Comparison of ENCODE assay signal across 8 mouse cellular contexts in the genomic region with DNA sequence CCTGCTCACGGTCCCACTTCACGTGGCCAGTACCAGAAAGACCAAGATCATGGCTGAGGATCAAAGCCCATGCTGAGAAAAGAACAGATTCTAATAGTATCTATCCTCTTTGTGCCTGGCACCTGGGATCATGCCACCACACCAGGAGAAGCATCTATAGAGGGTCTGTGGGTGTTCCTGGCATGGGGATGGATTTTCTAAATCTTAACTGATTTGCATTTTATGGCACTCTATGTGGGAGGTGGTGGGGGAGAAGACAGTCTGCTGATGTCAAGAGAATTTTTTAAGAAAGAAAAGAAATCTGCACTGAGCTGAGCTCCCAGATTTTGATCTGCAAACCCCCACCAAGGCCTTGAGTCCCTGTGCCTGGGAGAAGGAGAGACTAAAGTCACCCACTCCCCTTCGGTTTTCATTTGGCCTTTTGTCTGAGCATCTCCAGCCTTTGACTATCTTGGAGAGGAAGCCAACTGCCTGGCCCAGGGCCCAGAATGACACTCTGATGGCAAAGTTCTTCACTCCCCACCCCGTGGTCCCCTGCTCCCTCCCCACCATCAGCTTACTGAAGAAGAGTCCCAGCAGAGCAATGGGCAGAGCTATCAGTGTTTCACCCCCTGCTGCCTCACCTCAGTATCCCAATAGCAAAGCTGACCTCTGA. TPM values are rescaled to one million over a fixed set of nuclear protein-coding genes. Genes with fewer than 3 reads are reported as not detected.
A peak's percentile ranks its signal among the peaks of the same experiment; 100 is the strongest.
DNase-seq lines count a peak whose midpoint lies in the region; ATAC-seq lines count a peak whose summit lies in the region.

No protein-coding gene starts in this region.

- no peak for ATAC-seq in lung, embryonic 15.5 days (ENCODE audit: borderline replicate concordance, extremely low read depth, low FRiP score, low TSS enrichment)
- no peak for ATAC-seq in forebrain, embryonic 14.5 days
- ATAC-seq in activated CD4-positive, CD25-positive, alpha-beta regulatory T cell, adult 4 months = no peak

- H3K4me3 ChIP-seq in lung, embryonic 15.5 days = no peak overlapping the region; the same call in 1 of the 2 replicates
- H3K4me3 ChIP-seq in forebrain, embryonic 14.5 days (ENCODE audit: low read depth, low read length) = no peak overlapping the region

- H3K4me2 ChIP-seq in lung, embryonic 15.5 days = peak overlapping the region; percentile 98
- H3K4me2 ChIP-seq in forebrain, embryonic 14.5 days (ENCODE audit: low read length) = peak overlapping the region; percentile 99; the same call in 1 of the 2 replicates

- H3K36me3 ChIP-seq in lung, embryonic 15.5 days = no peaks in the 10 kb centered on the region
- no peaks in the 10 kb centered on the region for H3K36me3 ChIP-seq in forebrain, embryonic 14.5 days (ENCODE audit: control insufficient read depth, insufficient read depth, low read length)

- H3K4me1 ChIP-seq in lung, embryonic 15.5 days = peaks cover 63% of the 10 kb centered on the region
- H3K4me1 ChIP-seq in forebrain, embryonic 14.5 days (ENCODE audit: control insufficient read depth, insufficient read depth, low read length) = peaks cover 21% of the 10 kb centered on the region; the same call in 1 of the 2 replicates

- DNase-seq in lung, postnatal 36 days = no peak
- DNase-seq in forebrain, embryonic 14.5 days (ENCODE audit: low spot score) = no peak
- peak; percentile 80 for DNase-seq in left cerebral cortex, adult 11 months (ENCODE audit: low spot score)
- peak; percentile 87 for DNase-seq in right cerebral cortex, adult 18-20 months
- no peak for DNase-seq in embryo, embryonic 10 days (ENCODE audit: low spot score)
- no peak for DNase-seq in layer of hippocampus, adult 9-10 months (ENCODE audit: low spot score)

- peak overlapping the region; percentile 48 for H3K27ac ChIP-seq in lung, embryonic 15.5 days
- no peak overlapping the region for H3K27ac ChIP-seq in forebrain, embryonic 14.5 days (ENCODE audit: low read depth, low read length)

- H3K9me3 ChIP-seq in lung, embryonic 15.5 days = no peaks in the 10 kb centered on the region
- H3K9me3 ChIP-seq in forebrain, embryonic 14.5 days (replicated peaks; ENCODE audit: control insufficient read depth, low read length) = no peaks in the 10 kb centered on the region

- H3K27me3 ChIP-seq in lung, embryonic 15.5 days = no peaks in the 10 kb centered on the region
- no peaks in the 10 kb centered on the region for H3K27me3 ChIP-seq in forebrain, embryonic 14.5 days (replicated peaks; ENCODE audit: control insufficient read depth, insufficient read depth, low read length)

- 31% methylated on average over 4 of the region's 4 CpGs for WGBS in lung, embryonic 15.5 days
- WGBS in forebrain, embryonic 14.5 days = 35% methylated on average over 4 of the region's 4 CpGs

- H3K9ac ChIP-seq in lung, embryonic 15.5 days = no peak overlapping the region
- no peak overlapping the region for H3K9ac ChIP-seq in forebrain, embryonic 14.5 days (ENCODE audit: low read length)

RNA-seq across cellular contexts. Expression of gene Inka2, which starts 2.1 kb away (rescaled TPM):
- polyA plus RNA-seq in lung, embryonic 15.5 days (2015; fragmentation: Nextera tagmentation; extraction: Ambion mirVana) = 2.6 TPM in 2 replicates
- polyA plus RNA-seq in forebrain, embryonic 14.5 days (2014; fragmentation: Nextera tagmentation; extraction: Ambion mirVana) = 0.74 and 1.1 TPM in 2 replicates
- 1 to 10 TPM; 1.7 to 2.4 TPM for polyA plus RNA-seq in activated CD4-positive, CD25-positive, alpha-beta regulatory T cell, adult 4 months (2017; shearing (Covaris generic))

RNA-seq across cellular contexts. Expression of gene Ddx20, which starts 19.1 kb away (rescaled TPM):
- 40.8 and 41.3 TPM in 2 replicates for polyA plus RNA-seq in lung, embryonic 15.5 days (2015; fragmentation: Nextera tagmentation; extraction: Ambion mirVana)
- polyA plus RNA-seq in forebrain, embryonic 14.5 days (2014; fragmentation: Nextera tagmentation; extraction: Ambion mirVana) = 31.8 and 35.9 TPM in 2 replicates
- 1 to 10 TPM; 9.7 to 9.8 TPM for polyA plus RNA-seq in activated CD4-positive, CD25-positive, alpha-beta regulatory T cell, adult 4 months (2017; shearing (Covaris generic))

Comparison
In these comparisons a context has a peak if more than half of its experiments do, and no peak if none do; other contexts are left out.
1. DNase-seq: peak in left cerebral cortex, adult 11 months (single experiment) and right cerebral cortex, adult 18-20 months (single experiment); none in lung, postnatal 36 days (single experiment), forebrain, embryonic 14.5 days (single experiment), embryo, embryonic 10 days (single experiment) and layer of hippocampus, adult 9-10 months (single experiment).